Mouse (Mus musculus) heart, embryonic 11.5 days (tissue): ENCODE results near the gene Gm11492. TPM values are rescaled to one million over a fixed set of nuclear protein-coding genes. Genes with fewer than 3 reads are reported as not detected.

ENCODE experiments used
- ATAC-seq: fragments of 200-750 bp; cut with Nextera tagmentation; replicated peaks from 2 replicates; pipeline ENCODE4 v1.8.0; 2017; ENCODE audit warnings: moderate library complexity; ENCODE audit not compliant: insufficient number of reproducible peaks, low FRiP score, low TSS enrichment
- H3K27ac ChIP-seq: fragments of 300-500 bp; sonication (generic); 2 replicates; pipeline ENCODE4 v1.5.1; 2014; ENCODE audit warnings: mild to moderate bottlenecking, low read depth, low read length
- H3K27me3 ChIP-seq: fragments of 300-500 bp; sonication (generic); 2 replicates; pipeline ENCODE4 v1.6.1; 2014; ENCODE audit warnings: mild to moderate bottlenecking, low read length, mixed read lengths; ENCODE audit not compliant: control insufficient read depth, insufficient read depth
- H3K36me3 ChIP-seq: fragments of 300-500 bp; sonication (generic); 2 replicates; pipeline ENCODE4 v1.6.1; 2014; ENCODE audit warnings: mild to moderate bottlenecking, low read length, moderate library complexity, mixed read lengths; ENCODE audit not compliant: control insufficient read depth, insufficient read depth
- H3K4me1 ChIP-seq: fragments of 300-500 bp; sonication (generic); 2 replicates; pipeline ENCODE4 v1.6.1; 2014; ENCODE audit warnings: low read length; ENCODE audit not compliant: control insufficient read depth, insufficient read depth
- H3K4me2 ChIP-seq: fragments of 300-500 bp; sonication (generic); 2 replicates; pipeline ENCODE4 v1.6.1; 2014; ENCODE audit warnings: mild to moderate bottlenecking, moderate library complexity
- H3K4me3 ChIP-seq: fragments of 300-500 bp; sonication (generic); 2 replicates; pipeline ENCODE4 v1.5.1; 2014; ENCODE audit warnings: low read depth, low read length
- H3K9ac ChIP-seq: fragments of 300-500 bp; sonication (generic); 2 replicates; pipeline ENCODE4 v1.6.1; 2014; ENCODE audit warnings: mild to moderate bottlenecking, low read depth, low read length, moderate library complexity
- H3K9me3 ChIP-seq: fragments of 300-500 bp; sonication (generic); replicated peaks from 2 replicates; pipeline ENCODE4 v1.6.1; 2016; ENCODE audit warnings: low read length; ENCODE audit not compliant: control insufficient read depth
- WGBS: fragments of 180-500 bp; shearing (Covaris S2); extraction: QIAGEN DNeasy Blood & Tissue Kit; methylation state at CpG from one replicate; pipeline ENCODE4 v1.1.7; 2014; ENCODE audit not compliant: insufficient replicate concordance; 5-methylcytosine and 5-hydroxymethylcytosine counted together
- polyA plus RNA-seq: library from polyadenylated mRNA; unstranded; fragments of >200 nt; fragmentation: Nextera tagmentation; extraction: Ambion mirVana; gene quantifications from 2 replicates; pipeline ENCODE4 v1.2.1, GENCODE M21; 2014

Gm11492 gene
- polyA plus RNA-seq: not detected in 2 replicates

GRCm38 (mm10) chr11:87566501-87566900, at the start of gene Gm11492:
Gm11492 (plus strand) TSS chr11:87566653.
- Histone ChIP-seq H3K27ac (no peak within 1 kb of the TSS), H3K4me3 (no peak within 1 kb of the TSS), H3K27me3 (no peaks in the 10 kb centered on the region), H3K36me3 (no peaks in the 10 kb centered on the region), H3K9ac (no peak within 1 kb of the TSS), H3K4me2 (no peak within 1 kb of the TSS), H3K9me3 (no peaks in the 10 kb centered on the region), H3K4me1 (peaks cover 17% of the 10 kb centered on the region)
- 74% methylated on average over 3 of the region's 3 CpGs for WGBS
- no peak for ATAC-seq

GRCm38 (mm10) chr11:87519260-87519659, 47.2 kb upstream of the Gm11492 start:
- H3K27ac ChIP-seq: no peak overlapping the region
- WGBS: 3% methylated on average over 2 of the region's 2 CpGs
- ATAC-seq: no peak

GRCm38 (mm10) chr11:87523466-87523865, 43.0 kb upstream of the Gm11492 start:
- Histone ChIP-seq H3K27ac (no peak overlapping the region), H3K36me3 (no peaks in the 10 kb centered on the region), H3K9ac (no peak overlapping the region), H3K4me3 (no peak overlapping the region), H3K4me1 (peaks cover 3% of the 10 kb centered on the region; the same call in 1 of the 2 replicates), H3K27me3 (no peaks in the 10 kb centered on the region), H3K9me3 (no peaks in the 10 kb centered on the region), H3K4me2 (no peak overlapping the region)
- 71% methylated on average over 5 of the region's 5 CpGs for WGBS
- ATAC-seq: no peak

More at GRCm38 (mm10) chr11:87519260-87519659, 47.2 kb upstream of the Gm11492 start:
- no peak overlapping the region for H3K4me2 ChIP-seq
- H3K9me3 ChIP-seq: no peaks in the 10 kb centered on the region
- no peaks in the 10 kb centered on the region for H3K27me3 ChIP-seq
- no peak overlapping the region for H3K9ac ChIP-seq
- H3K4me1 ChIP-seq: no peaks in the 10 kb centered on the region
- no peaks in the 10 kb centered on the region for H3K36me3 ChIP-seq
- H3K4me3 ChIP-seq: no peak overlapping the region

GRCm38 (mm10) chr11:87523967-87524366, 42.5 kb upstream of the Gm11492 start:
- H3K27ac ChIP-seq: no peak overlapping the region; the same call in 1 of the 2 replicates
- no peak overlapping the region for H3K4me2 ChIP-seq
- no peak for ATAC-seq

GRCm38 (mm10) chr11:87524780-87525179, 41.7 kb upstream of the Gm11492 start:
- Histone ChIP-seq H3K27ac (peak overlapping the region; percentile 50), H3K36me3 (no peaks in the 10 kb centered on the region), H3K9me3 (no peaks in the 10 kb centered on the region), H3K4me2 (no peak overlapping the region), H3K4me3 (no peak overlapping the region), H3K27me3 (no peaks in the 10 kb centered on the region), H3K9ac (no peak overlapping the region), H3K4me1 (peaks cover 3% of the 10 kb centered on the region; the same call in 1 of the 2 replicates)
- ATAC-seq: no peak

More at GRCm38 (mm10) chr11:87523967-87524366, 42.5 kb upstream of the Gm11492 start:
- no peak overlapping the region for H3K9ac ChIP-seq
- H3K36me3 ChIP-seq: no peaks in the 10 kb centered on the region
- H3K4me1 ChIP-seq: peaks cover 3% of the 10 kb centered on the region; the same call in 1 of the 2 replicates
- H3K9me3 ChIP-seq: no peaks in the 10 kb centered on the region
- H3K27me3 ChIP-seq: no peaks in the 10 kb centered on the region
- no peak overlapping the region for H3K4me3 ChIP-seq

- H3K27ac ChIP-seq: no peak overlapping the region
- 63% methylated on average over 3 of the region's 3 CpGs for WGBS
- no peaks in the 10 kb centered on the region for H3K36me3 ChIP-seq
- no peak overlapping the region for H3K4me2 ChIP-seq
- no peaks in the 10 kb centered on the region for H3K9me3 ChIP-seq
- H3K4me1 ChIP-seq: peaks cover 3% of the 10 kb centered on the region; the same call in 1 of the 2 replicates
- no peak for ATAC-seq
- no peak overlapping the region for H3K4me3 ChIP-seq
- no peaks in the 10 kb centered on the region for H3K27me3 ChIP-seq
- no peak overlapping the region for H3K9ac ChIP-seq
These were observed 39.1 kb upstream of the Gm11492 start for GRCm38 (mm10) chr11:87527364-87527763.

GRCm38 (mm10) chr11:87527990-87528389, 38.5 kb upstream of the Gm11492 start:
- ATAC-seq: no peak
- WGBS: 56% methylated on average over 4 of the region's 4 CpGs

GRCm38 (mm10) chr11:87531695-87532094, 34.8 kb upstream of the Gm11492 start:
- Histone ChIP-seq H3K4me1 (no peaks in the 10 kb centered on the region), H3K27me3 (no peaks in the 10 kb centered on the region), H3K9me3 (no peaks in the 10 kb centered on the region), H3K36me3 (no peaks in the 10 kb centered on the region), H3K9ac (no peak overlapping the region), H3K4me2 (no peak overlapping the region), H3K4me3 (no peak overlapping the region), H3K27ac (no peak overlapping the region)
- 56% methylated on average over 6 of the region's 6 CpGs for WGBS
- no peak for ATAC-seq

More at GRCm38 (mm10) chr11:87527990-87528389, 38.5 kb upstream of the Gm11492 start:
- Histone ChIP-seq H3K4me2 (no peak overlapping the region), H3K4me3 (no peak overlapping the region), H3K4me1 (peaks cover 3% of the 10 kb centered on the region; the same call in 1 of the 2 replicates), H3K9ac (no peak overlapping the region), H3K27me3 (no peaks in the 10 kb centered on the region), H3K36me3 (no peaks in the 10 kb centered on the region), H3K27ac (no peak overlapping the region), H3K9me3 (no peaks in the 10 kb centered on the region)

GRCm38 (mm10) chr11:87542285-87542684, 24.2 kb upstream of the Gm11492 start:
- no peaks in the 10 kb centered on the region for H3K4me1 ChIP-seq
- no peak overlapping the region for H3K9ac ChIP-seq
- H3K36me3 ChIP-seq: no peaks in the 10 kb centered on the region
- H3K27me3 ChIP-seq: no peaks in the 10 kb centered on the region
- WGBS: 38% methylated on average over 8 of the region's 8 CpGs
- no peak for ATAC-seq
- no peak overlapping the region for H3K4me2 ChIP-seq
- no peak overlapping the region for H3K27ac ChIP-seq
- H3K4me3 ChIP-seq: no peak overlapping the region
- H3K9me3 ChIP-seq: no peaks in the 10 kb centered on the region
